Mouse (Mus musculus) midbrain, embryonic 11.5 days (tissue): Measurements from ENCODE around the gene Klhl29. TPM values are rescaled to one million over a fixed set of nuclear protein-coding genes. Genes with fewer than 3 reads are reported as not detected.

ENCODE experiments used
- ATAC-seq: fragments of 200-750 bp; cut with Nextera tagmentation; 2 replicates; pipeline ENCODE4 v1.8.0; 2017; ENCODE audit warnings: moderate TSS enrichment, moderate library complexity; ENCODE audit not compliant: low FRiP score
- DNase-seq: peaks from one replicate; pipeline ENCODE4 v3.0.0; 2015; ENCODE audit warnings: low spot score; ENCODE audit errors: missing footprints
- H3K27ac ChIP-seq: fragments of 300-500 bp; sonication (generic); 2 replicates; pipeline ENCODE4 v1.5.1; 2014; ENCODE audit warnings: low read depth, low read length
- H3K27me3 ChIP-seq: fragments of 300-500 bp; sonication (generic); 2 replicates; pipeline ENCODE4 v1.6.1; 2014; ENCODE audit warnings: mild to moderate bottlenecking, low read length, moderate library complexity, mixed read lengths; ENCODE audit not compliant: control insufficient read depth, insufficient read depth
- H3K36me3 ChIP-seq: fragments of 300-500 bp; sonication (generic); 2 replicates; pipeline ENCODE4 v1.6.1; 2014; ENCODE audit warnings: mild to moderate bottlenecking, low read length, moderate library complexity, mixed read lengths; ENCODE audit not compliant: control insufficient read depth, insufficient read depth
- H3K4me1 ChIP-seq: fragments of 300-500 bp; sonication (generic); 2 replicates; pipeline ENCODE4 v1.6.1; 2014; ENCODE audit warnings: low read length; ENCODE audit not compliant: control insufficient read depth, insufficient read depth
- H3K4me2 ChIP-seq: fragments of 300-500 bp; sonication (generic); 2 replicates; pipeline ENCODE4 v1.6.1; 2014; ENCODE audit warnings: mild to moderate bottlenecking, moderate library complexity
- H3K4me3 ChIP-seq: fragments of 300-500 bp; sonication (generic); 2 replicates; pipeline ENCODE4 v1.5.1; 2014; ENCODE audit warnings: low read depth, low read length
- H3K9ac ChIP-seq: fragments of 300-500 bp; sonication (generic); 2 replicates; pipeline ENCODE4 v1.6.1; 2014; ENCODE audit warnings: low read length
- H3K9me3 ChIP-seq: fragments of 300-500 bp; sonication (generic); 2 replicates; pipeline ENCODE4 v1.6.1; 2016; ENCODE audit warnings: low read length; ENCODE audit not compliant: control insufficient read depth
- WGBS: fragments of 180-500 bp; shearing (Covaris S2); extraction: QIAGEN DNeasy Blood & Tissue Kit; methylation state at CpG from one replicate; pipeline ENCODE4 v1.1.7; 2014; 5-methylcytosine and 5-hydroxymethylcytosine counted together
- polyA plus RNA-seq: library from polyadenylated mRNA; unstranded; fragments of >200 nt; fragmentation: Nextera tagmentation; extraction: Ambion mirVana; gene quantifications from 2 replicates; pipeline ENCODE4 v1.2.1, GENCODE M21; 2014

The Klhl29 gene
- polyA plus RNA-seq, 1 experiment from 2014 or later, result 2.0 TPM

DNA sequence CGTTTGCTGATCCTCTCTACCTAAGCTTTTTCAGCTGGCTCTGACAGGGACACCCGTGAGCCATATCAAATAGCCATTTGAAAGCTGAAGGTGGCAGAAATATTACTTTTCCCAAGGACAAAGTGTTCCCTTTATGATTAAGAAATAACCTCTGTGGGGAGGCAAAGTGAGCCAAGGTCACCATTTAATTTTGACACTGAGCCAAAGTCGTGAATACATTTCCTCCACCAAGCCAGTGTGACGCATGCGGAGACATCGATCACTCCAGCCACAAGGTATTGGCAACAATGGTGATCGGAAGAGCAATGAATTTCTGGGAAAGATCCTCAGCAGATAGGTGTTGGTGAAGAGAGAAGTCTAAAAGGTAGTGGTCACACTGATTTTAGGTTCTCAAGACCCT lies 83.2 kb downstream of the Klhl29 start:
- Histone ChIP-seq H3K4me1 (no peaks in the 10 kb centered on the region), H3K27me3 (no peaks in the 10 kb centered on the region), H3K9me3 (no peaks in the 10 kb centered on the region), H3K4me3 (no peak overlapping the region), H3K27ac (no peak overlapping the region), H3K4me2 (no peak overlapping the region), H3K9ac (no peak overlapping the region), H3K36me3 (no peaks in the 10 kb centered on the region)
- no peak for DNase-seq
- 95% methylated on average over 7 of the region's 7 CpGs for WGBS
- ATAC-seq, result no peak

DNA sequence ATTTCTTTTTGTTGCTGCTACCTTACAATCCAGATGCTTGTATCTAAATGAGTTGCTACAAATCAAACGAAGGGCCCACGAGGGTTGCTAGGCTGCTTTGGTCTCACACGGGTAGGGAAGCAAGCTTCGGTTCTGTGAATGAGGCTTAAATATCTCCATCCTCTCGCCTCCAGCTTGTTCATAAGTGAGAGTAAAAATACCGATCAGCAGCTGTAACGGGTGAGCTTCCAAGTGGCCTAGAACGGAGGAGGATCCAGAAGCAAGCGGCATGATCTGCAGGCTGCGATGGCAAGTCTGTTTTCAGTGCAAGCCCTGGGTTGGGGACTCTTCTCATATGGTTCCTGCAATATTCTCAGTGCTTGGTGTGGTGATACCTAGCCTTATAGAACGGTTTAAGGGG lies 89.9 kb downstream of the Klhl29 start:
- 90% methylated on average over 11 of the region's 11 CpGs for WGBS
- Histone ChIP-seq H3K9ac (no peak overlapping the region), H3K27ac (no peak overlapping the region), H3K27me3 (no peaks in the 10 kb centered on the region), H3K4me3 (no peak overlapping the region), H3K4me1 (no peaks in the 10 kb centered on the region), H3K36me3 (no peaks in the 10 kb centered on the region), H3K9me3 (no peaks in the 10 kb centered on the region), H3K4me2 (no peak overlapping the region)
- DNase-seq (no peak), ATAC-seq (no peak)

DNA sequence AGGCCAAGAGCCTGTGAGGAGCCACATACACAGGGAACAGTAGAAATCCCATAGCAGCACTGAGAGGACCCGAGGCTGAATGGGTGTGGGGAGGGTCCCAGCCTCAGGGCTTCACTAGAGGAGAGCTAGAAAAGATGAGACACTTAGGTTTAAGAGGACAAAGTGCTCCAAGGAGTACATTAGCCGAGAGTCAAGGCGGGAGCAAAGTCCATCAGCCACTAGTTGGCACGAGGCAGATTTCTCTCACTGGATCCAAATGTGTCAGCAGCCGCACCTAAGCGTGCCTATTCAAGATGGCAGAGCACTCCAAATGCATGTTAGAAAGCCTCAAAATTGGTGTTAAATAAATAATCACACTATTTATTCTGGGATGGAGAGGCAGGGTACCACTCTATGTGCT lies 90.5 kb downstream of the Klhl29 start:
- no peak overlapping the region for H3K4me2 ChIP-seq
- no peak overlapping the region for H3K27ac ChIP-seq
- H3K4me3 ChIP-seq, result no peak overlapping the region
- no peaks in the 10 kb centered on the region for H3K27me3 ChIP-seq
- no peaks in the 10 kb centered on the region for H3K9me3 ChIP-seq
- ATAC-seq, result no peak
- DNase-seq, result no peak
- 92% methylated on average over 6 of the region's 6 CpGs for WGBS
- no peaks in the 10 kb centered on the region for H3K4me1 ChIP-seq
- H3K36me3 ChIP-seq, result no peaks in the 10 kb centered on the region
- no peak overlapping the region for H3K9ac ChIP-seq

DNA sequence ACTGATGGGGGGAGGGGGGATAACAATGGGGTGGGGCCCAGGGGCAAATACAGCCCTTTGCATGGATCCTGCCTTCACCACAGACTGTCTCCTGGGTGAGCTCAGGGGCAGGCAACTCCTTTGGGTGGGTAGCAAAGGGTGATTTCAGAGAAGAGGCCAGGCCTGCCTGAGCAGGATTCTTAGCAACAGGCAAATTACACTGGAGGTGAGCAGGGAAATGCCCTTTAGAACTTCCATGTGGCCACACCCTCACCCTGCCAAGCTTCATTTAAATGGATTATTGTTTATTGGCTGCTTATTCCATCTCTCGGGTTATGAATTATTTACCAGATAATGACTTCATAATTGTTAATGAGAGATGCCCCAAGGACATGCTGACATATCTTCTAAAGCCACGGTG lies 91.8 kb downstream of the Klhl29 start:
- Histone ChIP-seq H3K9ac (no peak overlapping the region), H3K36me3 (no peaks in the 10 kb centered on the region), H3K4me3 (no peak overlapping the region), H3K27me3 (no peaks in the 10 kb centered on the region), H3K4me1 (no peaks in the 10 kb centered on the region), H3K4me2 (no peak overlapping the region), H3K27ac (no peak overlapping the region), H3K9me3 (no peaks in the 10 kb centered on the region)
- 86% methylated on average over 2 of the region's 2 CpGs for WGBS
- ATAC-seq, result no peak
- DNase-seq, result no peak

DNA sequence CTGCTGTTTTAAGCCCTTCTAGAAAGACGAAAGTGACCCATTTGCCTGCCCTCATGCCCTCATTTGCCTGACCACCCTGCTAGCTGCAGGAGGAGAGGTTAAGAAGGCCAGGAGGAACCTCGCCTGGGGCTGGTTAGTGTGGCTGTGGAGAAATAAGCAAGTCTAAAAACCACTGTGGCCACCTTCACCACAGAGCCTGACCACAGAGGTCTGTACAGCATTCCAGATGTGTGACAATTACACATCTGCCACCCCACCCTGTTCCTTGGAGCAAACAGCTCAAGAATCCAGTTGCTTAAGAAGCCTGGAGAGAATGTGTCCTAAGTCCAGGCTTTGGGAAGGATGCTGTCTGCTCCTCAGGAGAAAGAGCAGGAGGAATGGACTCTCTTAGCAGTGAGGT lies 92.9 kb downstream of the Klhl29 start:
- H3K27ac ChIP-seq, result no peak overlapping the region
- H3K4me3 ChIP-seq, result no peak overlapping the region
- H3K4me1 ChIP-seq, result no peaks in the 10 kb centered on the region
- no peaks in the 10 kb centered on the region for H3K27me3 ChIP-seq
- H3K4me2 ChIP-seq, result no peak overlapping the region
- ATAC-seq (no peak), DNase-seq (no peak)
- no peaks in the 10 kb centered on the region for H3K9me3 ChIP-seq
- no peaks in the 10 kb centered on the region for H3K36me3 ChIP-seq
- 45% methylated on average over 2 of the region's 2 CpGs for WGBS
- H3K9ac ChIP-seq, result no peak overlapping the region

DNA sequence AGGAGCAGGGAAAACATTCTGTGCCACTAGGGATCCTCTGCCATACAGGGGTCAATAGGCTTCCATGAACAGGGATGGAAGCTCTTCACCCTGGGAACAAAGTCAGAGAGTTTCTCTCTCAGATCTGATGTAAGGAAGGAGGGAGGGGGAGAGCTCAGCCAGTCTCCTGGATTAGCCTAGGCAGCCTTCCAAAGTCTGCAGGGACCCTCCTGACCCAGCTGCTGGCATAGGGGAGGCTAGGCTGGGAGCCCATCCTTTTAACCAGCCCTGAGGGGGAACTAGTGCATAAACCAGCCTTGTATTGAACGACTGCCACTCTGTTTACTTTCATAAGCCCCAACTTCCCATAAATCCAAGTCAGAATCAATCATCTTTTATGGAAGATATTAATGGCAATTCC lies 95.6 kb downstream of the Klhl29 start:
- Histone ChIP-seq H3K4me2 (no peak overlapping the region), H3K9ac (no peak overlapping the region), H3K36me3 (no peaks in the 10 kb centered on the region), H3K9me3 (no peaks in the 10 kb centered on the region), H3K27me3 (no peaks in the 10 kb centered on the region), H3K4me3 (no peak overlapping the region), H3K27ac (no peak overlapping the region), H3K4me1 (0 out of 2 replicates have a peak, but pooled peaks cover 2% of the 10 kb centered on the region)
- no peak for ATAC-seq
- no peak for DNase-seq
- WGBS, result 44% methylated on average over 1 of the region's 1 CpGs

DNA sequence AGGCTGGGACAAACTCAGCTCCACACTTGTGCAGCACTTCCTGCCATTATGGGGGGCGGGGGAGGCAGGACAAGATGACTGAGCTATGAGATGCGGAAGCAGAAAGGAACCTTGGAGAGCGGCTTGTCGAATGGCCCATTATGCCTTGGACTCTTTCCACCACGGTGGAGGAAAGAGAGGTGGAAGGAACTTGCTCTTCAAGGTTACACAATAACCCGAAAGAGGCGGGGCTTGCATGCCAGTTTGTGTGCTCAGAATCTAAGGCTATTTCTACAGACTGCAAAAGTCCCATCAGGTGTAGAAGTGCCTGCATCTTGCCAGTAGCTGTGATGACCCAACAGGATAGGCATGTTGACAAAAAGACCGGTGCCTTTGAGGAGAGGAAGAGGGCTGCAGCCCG lies 98.5 kb downstream of the Klhl29 start:
- H3K9ac ChIP-seq, result no peak overlapping the region
- peaks cover 7% of the 10 kb centered on the region; the same call in 1 of the 2 replicates for H3K4me1 ChIP-seq
- no peaks in the 10 kb centered on the region for H3K27me3 ChIP-seq
- H3K27ac ChIP-seq, result no peak overlapping the region
- no peaks in the 10 kb centered on the region for H3K36me3 ChIP-seq
- DNase-seq, result no peak
- WGBS, result 89% methylated on average over 9 of the region's 9 CpGs
- no peaks in the 10 kb centered on the region for H3K9me3 ChIP-seq
- no peak for ATAC-seq
- no peak overlapping the region for H3K4me2 ChIP-seq
- no peak overlapping the region for H3K4me3 ChIP-seq

DNA sequence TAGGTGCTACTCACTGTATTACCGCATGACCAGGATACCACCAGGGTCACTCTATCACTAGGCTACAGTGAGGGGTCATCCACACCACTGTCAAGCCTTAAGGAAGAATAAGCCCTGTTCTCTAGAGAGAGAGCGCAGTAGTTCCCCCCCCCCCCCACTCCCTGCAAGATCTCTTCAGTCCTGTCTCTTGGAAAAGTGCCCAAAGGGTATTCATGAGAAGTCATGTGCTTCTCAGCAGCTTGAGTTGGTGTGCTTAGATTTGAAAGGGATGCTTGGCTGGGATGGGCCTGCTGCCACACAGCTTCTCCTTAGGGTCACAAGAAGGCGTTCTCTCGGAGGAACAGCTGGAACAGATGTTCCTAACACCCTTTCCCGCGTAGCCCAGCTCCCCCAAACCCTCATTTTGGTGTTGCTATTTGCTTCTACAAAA lies 100.0 kb downstream of the Klhl29 start:
- WGBS, result 68% methylated on average over 6 of the region's 6 CpGs
- peak; percentile 53; the same call in 1 of the 2 replicates for ATAC-seq

DNA sequence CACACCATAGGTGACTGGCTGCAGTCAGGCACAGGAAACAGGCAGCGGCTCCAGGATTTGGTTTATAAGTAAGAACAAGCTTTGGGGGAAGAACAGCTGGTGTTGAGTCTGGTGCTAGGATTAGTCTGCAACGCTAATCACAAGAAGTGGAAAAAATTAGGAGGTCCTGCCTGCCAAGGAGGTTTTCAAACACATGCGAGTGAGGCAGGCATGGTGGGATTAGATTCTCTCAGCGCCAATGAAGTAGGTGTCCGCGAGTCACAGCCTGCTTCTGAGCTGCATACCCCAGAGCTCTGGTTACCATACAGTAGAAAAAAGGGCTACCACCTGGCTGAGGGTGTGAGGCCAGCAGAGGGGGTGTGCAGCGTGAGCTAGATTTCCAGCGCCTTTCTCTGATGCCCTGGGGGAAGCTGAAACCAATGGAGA lies 101.0 kb downstream of the Klhl29 start:
- 64% methylated on average over 8 of the region's 8 CpGs for WGBS
- DNase-seq, result no peak
- H3K9ac ChIP-seq, result no peak overlapping the region
- H3K36me3 ChIP-seq, result no peaks in the 10 kb centered on the region
- no peaks in the 10 kb centered on the region for H3K27me3 ChIP-seq
- no peak for ATAC-seq
- H3K4me2 ChIP-seq, result no peak overlapping the region
- H3K9me3 ChIP-seq, result no peaks in the 10 kb centered on the region
- H3K4me3 ChIP-seq, result no peak overlapping the region
- peaks cover 7% of the 10 kb centered on the region; the same call in 1 of the 2 replicates for H3K4me1 ChIP-seq
- no peak overlapping the region for H3K27ac ChIP-seq

More for the DNA sequence above, 100.0 kb downstream of the Klhl29 start:
- H3K9ac ChIP-seq, result no peak overlapping the region
- no peak overlapping the region for H3K27ac ChIP-seq
- no peaks in the 10 kb centered on the region for H3K36me3 ChIP-seq
- no peaks in the 10 kb centered on the region for H3K9me3 ChIP-seq
- no peak for DNase-seq
- no peaks in the 10 kb centered on the region for H3K27me3 ChIP-seq
- no peak overlapping the region for H3K4me3 ChIP-seq
- peaks cover 7% of the 10 kb centered on the region; the same call in 1 of the 2 replicates for H3K4me1 ChIP-seq
- H3K4me2 ChIP-seq, result no peak overlapping the region
